Mouse (Mus musculus) ES-Bruce4 (cell line): ENCODE data around the gene Fars2. TPM values are rescaled to one million over a fixed set of nuclear protein-coding genes. Genes with fewer than 3 reads are reported as not detected.

Experiments
- H3K27ac ChIP-seq: 2 replicates; pipeline ENCODE4 v1.5.1; 2012; ENCODE audit warnings: low read length, inconsistent platforms; ENCODE audit not compliant: insufficient read depth
- H3K27me3 ChIP-seq: 2 replicates; pipeline ENCODE4 v1.6.1; 2012; ENCODE audit warnings: mild to moderate bottlenecking, low read length, inconsistent platforms; ENCODE audit not compliant: control insufficient read depth, poor library complexity, insufficient read depth, severe bottlenecking
- H3K36me3 ChIP-seq: 2 replicates; pipeline ENCODE4 v1.6.1; 2012; ENCODE audit warnings: inconsistent platforms, mild to moderate bottlenecking, low read length, moderate library complexity; ENCODE audit not compliant: control insufficient read depth, poor library complexity, insufficient read depth, severe bottlenecking
- H3K4me1 ChIP-seq: one replicate; pipeline ENCODE4 v1.8.1; 2011; ENCODE audit warnings: low read length; ENCODE audit not compliant: control insufficient read depth, insufficient read depth
- H3K4me3 ChIP-seq: 2 replicates; pipeline ENCODE4 v1.5.1; 2011; ENCODE audit warnings: low read depth, mild to moderate bottlenecking, low read length
- H3K9ac ChIP-seq: 2 replicates; pipeline ENCODE4 v1.6.1; 2012; ENCODE audit warnings: low read depth, mild to moderate bottlenecking, inconsistent platforms; ENCODE audit not compliant: poor library complexity, severe bottlenecking
- H3K9me3 ChIP-seq: replicated peaks from 2 replicates; pipeline ENCODE4 v1.6.1; 2012; ENCODE audit warnings: mild to moderate bottlenecking, low read length, inconsistent platforms; ENCODE audit not compliant: control insufficient read depth, poor library complexity, insufficient read depth, severe bottlenecking
- CTCF ChIP-seq: IDR thresholded peaks from one replicate; pipeline ENCODE4 v1.8.1; 2011; ENCODE audit warnings: low read depth, low read length
- EP300 ChIP-seq: IDR thresholded peaks from 2 replicates; pipeline ENCODE4 v1.6.1; 2011; ENCODE audit warnings: low read depth, low read length; ENCODE audit not compliant: insufficient read depth
- POLR2A ChIP-seq: IDR thresholded peaks from one replicate; pipeline ENCODE4 v1.8.1; 2011; ENCODE audit warnings: low read length; ENCODE audit not compliant: insufficient read depth
- polyA plus RNA-seq: library from polyadenylated mRNA; stranded (reverse); fragments of >200 nt; gene quantifications from 2 replicates; pipeline ENCODE4 v1.2.4, GENCODE M21; 2011; ENCODE audit warnings: low read depth; ENCODE audit not compliant: missing spikeins, insufficient read depth, insufficient read length

The Fars2 gene
- polyA plus RNA-seq, 1 experiment = 23.3 TPM

DNA sequence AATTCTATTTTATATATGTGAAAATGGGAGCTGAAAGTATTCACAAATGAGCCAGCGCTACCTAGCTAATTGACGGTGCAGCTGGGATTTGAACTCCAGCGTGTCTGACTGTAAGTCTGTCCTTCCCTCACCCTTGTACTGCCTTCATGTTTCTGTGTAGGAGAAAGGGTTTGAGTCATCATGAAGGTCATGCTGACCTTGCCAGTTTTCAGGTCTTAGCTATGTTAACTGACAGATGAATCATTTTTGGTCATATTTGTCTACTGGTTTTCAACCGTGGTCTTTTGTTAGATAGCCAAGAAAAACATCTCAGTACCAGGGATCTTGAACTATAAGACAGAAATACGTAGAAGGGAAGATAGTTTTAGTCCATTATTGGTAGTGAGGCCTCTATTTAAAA is 14.2 kb downstream of the Fars2 start:
- no peak for TF ChIP-seq EP300
- TF ChIP-seq POLR2A = no peak
- no peak for TF ChIP-seq CTCF
- no peaks in the 10 kb centered on the region for H3K4me1 ChIP-seq
- no peaks in the 10 kb centered on the region for H3K36me3 ChIP-seq
- no peaks in the 10 kb centered on the region for H3K27me3 ChIP-seq
- no peaks in the 10 kb centered on the region for H3K9me3 ChIP-seq
- H3K9ac ChIP-seq = no peak overlapping the region
- H3K4me3 ChIP-seq = no peak overlapping the region
- H3K27ac ChIP-seq = no peak overlapping the region

GRCm38 (mm10) chr13:36131992-36132649 is 14.9 kb downstream of the Fars2 start:
- H3K36me3 ChIP-seq = no peaks in the 10 kb centered on the region
- TF ChIP-seq CTCF = no peak
- TF ChIP-seq POLR2A = no peak
- TF ChIP-seq EP300 = no peak
- no peaks in the 10 kb centered on the region for H3K4me1 ChIP-seq
- no peak overlapping the region for H3K9ac ChIP-seq
- no peaks in the 10 kb centered on the region for H3K27me3 ChIP-seq
- no peaks in the 10 kb centered on the region for H3K9me3 ChIP-seq
- H3K27ac ChIP-seq = no peak overlapping the region
- H3K4me3 ChIP-seq = no peak overlapping the region

- Histone ChIP-seq H3K27ac (no peak overlapping the region), H3K9ac (no peak overlapping the region), H3K4me3 (no peak overlapping the region), H3K36me3 (no peaks in the 10 kb centered on the region), H3K27me3 (no peaks in the 10 kb centered on the region), H3K4me1 (no peaks in the 10 kb centered on the region), H3K9me3 (no peaks in the 10 kb centered on the region)
- TF ChIP-seq POLR2A (no peak), EP300 (no peak)
Observed at GRCm38 (mm10) chr13:36139703-36140102, 22.5 kb downstream of the Fars2 start.

DNA sequence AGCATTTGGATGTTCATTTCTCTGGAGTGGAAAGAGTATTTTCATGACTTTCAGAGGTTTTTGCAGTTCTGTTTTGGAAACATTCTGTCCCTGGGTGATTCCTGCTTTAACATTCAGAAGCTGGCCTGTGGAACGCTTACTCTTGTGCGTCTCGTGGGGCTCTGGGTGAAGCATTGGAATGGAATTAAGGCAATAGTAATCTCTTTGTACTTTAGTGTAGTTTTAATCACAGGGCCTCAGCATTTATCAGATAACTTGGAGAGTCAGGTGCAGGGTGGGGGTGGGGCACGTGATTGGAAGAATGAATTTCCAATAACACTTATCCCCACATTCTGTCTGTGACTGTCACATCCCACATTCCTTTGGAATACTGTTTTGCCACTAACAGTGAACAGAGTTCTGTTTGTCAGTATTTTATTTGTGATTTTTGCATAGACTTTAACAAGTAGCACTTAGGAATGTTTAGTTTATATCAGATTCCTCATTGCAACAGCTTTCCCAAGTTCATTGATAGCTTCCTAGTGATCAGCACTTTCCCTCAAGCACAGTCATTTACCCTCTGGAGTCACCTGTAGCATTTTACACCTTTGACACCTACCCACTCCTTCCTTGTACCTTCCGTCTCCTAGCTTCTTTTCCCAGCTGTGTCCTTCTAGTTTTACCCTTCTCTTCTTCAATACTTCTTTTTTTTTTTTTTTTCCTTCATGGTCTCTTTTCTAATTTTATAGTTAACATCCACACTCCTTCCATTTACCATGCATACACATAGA is 23.2 kb downstream of the Fars2 start:
- Histone ChIP-seq H3K9me3 (no peaks in the 10 kb centered on the region), H3K4me1 (no peaks in the 10 kb centered on the region), H3K36me3 (no peaks in the 10 kb centered on the region), H3K9ac (no peak overlapping the region), H3K27me3 (no peaks in the 10 kb centered on the region), H3K4me3 (no peak overlapping the region), H3K27ac (no peak overlapping the region)
- TF ChIP-seq POLR2A (no peak), CTCF (no peak), EP300 (no peak)

- H3K27me3 ChIP-seq = no peaks in the 10 kb centered on the region
- no peak overlapping the region for H3K4me3 ChIP-seq
- H3K4me1 ChIP-seq = peaks cover 1% of the 10 kb centered on the region
- no peak overlapping the region for H3K27ac ChIP-seq
- H3K36me3 ChIP-seq = no peaks in the 10 kb centered on the region
- H3K9ac ChIP-seq = no peak overlapping the region
- TF ChIP-seq CTCF = no peak
- no peak for TF ChIP-seq EP300
- no peak for TF ChIP-seq POLR2A
- no peaks in the 10 kb centered on the region for H3K9me3 ChIP-seq
Observed at GRCm38 (mm10) chr13:36145601-36146000, 28.4 kb downstream of the Fars2 start.
